Mouse (Mus musculus): ENCODE data around the gene Frmpd4.

DNA sequence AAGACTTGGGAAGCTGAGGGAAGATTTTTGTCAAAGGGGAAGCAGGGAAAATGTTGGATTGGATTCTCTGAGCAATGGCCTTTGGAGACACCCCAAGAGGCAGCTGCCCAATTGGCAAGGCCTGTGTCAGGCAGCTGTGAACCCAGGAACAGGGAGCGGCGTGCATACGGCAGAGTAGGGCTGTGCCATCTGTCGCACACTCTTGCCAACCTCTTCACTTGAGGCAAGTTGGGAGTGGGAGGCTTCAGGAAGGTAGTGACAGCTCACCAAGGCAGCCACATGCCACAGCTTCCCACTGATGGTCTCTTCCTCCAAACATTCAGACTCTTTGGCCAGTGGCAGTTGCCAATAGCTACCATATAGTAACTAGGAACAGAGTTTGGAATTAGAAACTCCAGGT lies 147.2 kb downstream of the Frmpd4 start:
- TF ChIP-seq TCF12 (IDR thresholded peaks at IDR 0.05; ENCODE audit: low read depth, low read length) (no peak), CTCF (conservative IDR thresholded peaks at IDR 0.05 in 1 of 2, IDR thresholded peaks at IDR 0.05 in 1 of 2; ENCODE audit: low read depth in 2 of 2, low read length in 2 of 2) (no peak), HCFC1 (IDR thresholded peaks at IDR 0.05; ENCODE audit: low read depth, low read length) (no peak), MXI1 (IDR thresholded peaks at IDR 0.05; ENCODE audit: low read depth, low read length) (no peak), ZNF384 (IDR thresholded peaks at IDR 0.05; ENCODE audit: low read depth, low read length) (no peak), ZC3H11A (IDR thresholded peaks at IDR 0.05; ENCODE audit: low read depth, low read length) (no peak), USF2 (conservative IDR thresholded peaks at IDR 0.05; ENCODE audit: low read depth, low read length) (no peak), MEF2A (IDR thresholded peaks at IDR 0.05; ENCODE audit: borderline replicate concordance, low read depth, low read length) (no peak), POLR2A (IDR thresholded peaks at IDR 0.05; ENCODE audit: low read depth, low read length) (no peak), JUND (conservative IDR thresholded peaks at IDR 0.05; ENCODE audit: low read depth, low read length) (no peak), TBP (conservative IDR thresholded peaks at IDR 0.05; ENCODE audit: low read depth, low read length) (no peak), MYC (IDR thresholded peaks at IDR 0.05; ENCODE audit: low read depth, low read length) (no peak), NRF1 (IDR thresholded peaks at IDR 0.05; ENCODE audit: low read depth, low read length) (no peak), CHD1 (IDR thresholded peaks at IDR 0.05; ENCODE audit: low read depth, low read length) (no peak)
